Mouse (Mus musculus): ENCODE data around the gene C2cd2. TPM values are rescaled to one million over a fixed set of nuclear protein-coding genes. Genes with fewer than 3 reads are reported as not detected.

C2cd2 gene
- total and polyA plus RNA-seq, 3 experiments = 7.7 to 14.5 (median 11.2) TPM

GRCm38 (mm10) chr16:97877502-97877901 is 84.9 kb downstream of the C2cd2 start (continued):
- TF ChIP-seq USF1 (IDR thresholded peaks at IDR 0.05; ENCODE audit: low read depth, low read length) (no peak), EP300 (IDR thresholded peaks at IDR 0.05; ENCODE audit: low read length) (peak; percentile 92), MAFK (IDR thresholded peaks at IDR 0.05; ENCODE audit: insufficient replicate concordance, low read length) (no peak), POLR2AphosphoS2 (IDR thresholded peaks at IDR 0.05; ENCODE audit: low read depth, low read length) (no peak), ZMIZ1 (IDR thresholded peaks at IDR 0.05; ENCODE audit: low read depth, low read length) (no peak), CHD2 (IDR thresholded peaks at IDR 0.05; ENCODE audit: low read length) (no peak), SMC3 (IDR thresholded peaks at IDR 0.05; ENCODE audit: low read depth, low read length) (no peak), MAX (IDR thresholded peaks at IDR 0.05; ENCODE audit: low read length) (no peak), CHD1 (IDR thresholded peaks at IDR 0.05; ENCODE audit: low read depth, low read length) (no peak), MYC (IDR thresholded peaks at IDR 0.05; ENCODE audit: low read depth, low read length) (peak; percentile 41; the same call in 1 of the 2 replicates), GABPA (IDR thresholded peaks at IDR 0.05; ENCODE audit: insufficient replicate concordance, low read depth, low read length) (no peak), USF2 (conservative IDR thresholded peaks at IDR 0.05; ENCODE audit: low read depth, low read length) (no peak), HCFC1 (IDR thresholded peaks at IDR 0.05; ENCODE audit: low read depth, low read length) (no peak), BHLHE40 (IDR thresholded peaks at IDR 0.05; ENCODE audit: low read depth, low read length) (peak; percentile 52; the same call in 1 of the 2 replicates), JUND (conservative IDR thresholded peaks at IDR 0.05; ENCODE audit: low read depth, low read length) (peak; percentile 87), MAZ (IDR thresholded peaks at IDR 0.05; ENCODE audit: low read depth, low read length) (no peak), NELFE (IDR thresholded peaks at IDR 0.05; ENCODE audit: low read depth, low read length) (no peak), RAD21 (IDR thresholded peaks at IDR 0.05; ENCODE audit: low read depth, low read length) (no peak)

DNA sequence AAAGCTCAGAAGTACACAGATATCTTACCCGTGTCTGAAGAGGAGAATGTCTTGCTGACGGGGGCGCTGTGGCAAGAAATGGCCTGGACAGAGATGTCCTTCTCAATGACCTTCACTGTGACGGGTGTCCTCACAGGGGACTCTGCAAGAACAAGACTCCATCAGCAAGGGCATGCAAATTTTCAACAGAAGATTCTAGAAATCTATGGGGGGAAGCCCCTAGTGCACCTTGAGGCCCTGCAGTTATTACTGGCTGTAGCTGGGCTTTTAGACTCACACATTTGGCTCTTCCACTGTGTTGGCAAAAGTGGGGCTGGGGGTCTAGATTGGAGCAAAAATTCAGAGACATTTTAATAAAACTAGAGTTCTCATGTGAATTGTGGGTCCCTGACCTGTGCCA is 87.3 kb downstream of the C2cd2 start:
- peak; percentile 74 for DNase-seq (ENCODE audit: extremely low read depth)
- peak overlapping the region in 1 of 3 experiments; percentile 14 for H3K4me3 ChIP-seq (replicated peaks in 1 of 3; ENCODE audit: low read depth in 2 of 3, low read length in 2 of 3, poor library complexity in 1 of 3)
- no peaks in the 10 kb centered on the region for H3K79me2 ChIP-seq (replicated peaks; ENCODE audit: control insufficient read depth, extremely low read depth, insufficient read depth, poor library complexity, severe bottlenecking)
- H3K36me3 ChIP-seq (replicated peaks in 1 of 2; ENCODE audit: control insufficient read depth in 1 of 2, insufficient read depth in 1 of 2, low read length in 1 of 2) = peaks cover 0 to 17% of the 10 kb centered on the region in 2 experiments
- H3K27ac ChIP-seq (ENCODE audit: insufficient read depth, low read depth) = no peak overlapping the region
- H3K4me1 ChIP-seq (ENCODE audit: control insufficient read depth in 1 of 2, insufficient read depth in 2 of 2) = peaks cover 32 to 76% of the 10 kb centered on the region in 2 experiments
- H3K27me3 ChIP-seq (replicated peaks) = no peaks in the 10 kb centered on the region
- dilution Hi-C loops (cut with MboI; ENCODE audit: extremely low pct_ligation_motif_present, extremely low pct_unique_long_range_greater_than_20kb, low sequenced_read_pairs) = no loop called here
- H3K4me2 ChIP-seq (ENCODE audit: insufficient read depth, low read depth, poor library complexity, severe bottlenecking) = peak overlapping the region; percentile 89
- no peak overlapping the region for H3K9ac ChIP-seq (ENCODE audit: insufficient read depth, low read depth)
- in situ Hi-C loops (cut with MboI; ENCODE audit: low pct_ligation_motif_present, low pct_unique_long_range_greater_than_20kb, low sequenced_read_pairs) = no loop called here
- peaks cover 4% of the 10 kb centered on the region for H3K9me3 ChIP-seq (replicated peaks; ENCODE audit: low read length)
- TF ChIP-seq CTCF (conservative IDR thresholded peaks at IDR 0.05 in 1 of 2, IDR thresholded peaks at IDR 0.05 in 1 of 2; ENCODE audit: low read depth in 2 of 2, low read length in 2 of 2) = peak in 1 of 2 experiments; percentile 46; a peak in 2 of 4 replicates
- peak; percentile 62 for TF ChIP-seq BHLHE40 (IDR thresholded peaks at IDR 0.05; ENCODE audit: low read depth, low read length)
- TF ChIP-seq TBP (conservative IDR thresholded peaks at IDR 0.05; ENCODE audit: low read depth, low read length) = no peak
- TF ChIP-seq EP300 (IDR thresholded peaks at IDR 0.05; ENCODE audit: low read length) = peak; percentile 80
- no peak for TF ChIP-seq ZKSCAN1 (IDR thresholded peaks at IDR 0.05; ENCODE audit: borderline replicate concordance, low read depth, low read length)
- peak; percentile 71; the same call in 1 of the 2 replicates for TF ChIP-seq MXI1 (IDR thresholded peaks at IDR 0.05; ENCODE audit: low read depth, low read length)
- no peak for TF ChIP-seq JUN (IDR thresholded peaks at IDR 0.05; ENCODE audit: insufficient read depth, low read depth, low read length)
- TF ChIP-seq HCFC1 (IDR thresholded peaks at IDR 0.05; ENCODE audit: low read depth, low read length) = peak; percentile 40; the same call in 1 of the 2 replicates
- TF ChIP-seq MEF2A (IDR thresholded peaks at IDR 0.05; ENCODE audit: borderline replicate concordance, low read depth, low read length) = peak; percentile 81
- TF ChIP-seq JUND (conservative IDR thresholded peaks at IDR 0.05; ENCODE audit: low read depth, low read length) = peak; percentile 51; the same call in 1 of the 2 replicates
- TF ChIP-seq GABPA (IDR thresholded peaks at IDR 0.05; ENCODE audit: insufficient replicate concordance, low read depth, low read length) = no peak
- peak; percentile 86 for TF ChIP-seq IRF4 (IDR thresholded peaks at IDR 0.05; ENCODE audit: low read depth, low read length)
- no peak for TF ChIP-seq ZMIZ1 (IDR thresholded peaks at IDR 0.05; ENCODE audit: low read depth, low read length)
- peak; percentile 95 for TF ChIP-seq CHD1 (IDR thresholded peaks at IDR 0.05; ENCODE audit: low read depth, low read length)
- TF ChIP-seq USF2 (conservative IDR thresholded peaks at IDR 0.05; ENCODE audit: low read depth, low read length) = no peak
- TF ChIP-seq MYC (IDR thresholded peaks at IDR 0.05; ENCODE audit: low read depth, low read length) = peak; percentile 73; the same call in 1 of the 2 replicates
- TF ChIP-seq MAX (IDR thresholded peaks at IDR 0.05; ENCODE audit: low read length) = peak; percentile 57
- 0 out of 2 replicates have a peak, but pooled peaks have one; percentile 36 for TF ChIP-seq KAT2A (IDR thresholded peaks at IDR 0.05; ENCODE audit: insufficient replicate concordance, low read length)
- TF ChIP-seq NELFE (IDR thresholded peaks at IDR 0.05; ENCODE audit: low read depth, low read length) = peak; percentile 25; the same call in 1 of the 2 replicates
- TF ChIP-seq SMC3 (IDR thresholded peaks at IDR 0.05; ENCODE audit: low read depth, low read length) = peak; percentile 26; the same call in 1 of the 2 replicates
- peak; percentile 4 for TF ChIP-seq RAD21 (IDR thresholded peaks at IDR 0.05; ENCODE audit: low read depth, low read length)
- TF ChIP-seq TCF12 (IDR thresholded peaks at IDR 0.05; ENCODE audit: low read depth, low read length) = peak; percentile 70; the same call in 1 of the 2 replicates
- TF ChIP-seq ETS1 (conservative IDR thresholded peaks at IDR 0.05; ENCODE audit: low read depth, low read length) = peak; percentile 72; the same call in 1 of the 2 replicates
- no peak; the same call in 1 of the 2 replicates for TF ChIP-seq POLR2A (IDR thresholded peaks at IDR 0.05; ENCODE audit: low read depth, low read length)
- TF ChIP-seq CHD2 (IDR thresholded peaks at IDR 0.05; ENCODE audit: low read length) = 0 out of 2 replicates have a peak, but pooled peaks have one; percentile 65
- no peak for TF ChIP-seq NRF1 (IDR thresholded peaks at IDR 0.05; ENCODE audit: low read depth, low read length)
- TF ChIP-seq MAFK (IDR thresholded peaks at IDR 0.05; ENCODE audit: insufficient replicate concordance, low read length) = peak; percentile 15; the same call in 1 of the 2 replicates
- TF ChIP-seq SIN3A (IDR thresholded peaks at IDR 0.05; ENCODE audit: low read length) = peak; percentile 61; the same call in 1 of the 2 replicates
- no peak for TF ChIP-seq USF1 (IDR thresholded peaks at IDR 0.05; ENCODE audit: low read depth, low read length)
- TF ChIP-seq ELF1 (IDR thresholded peaks at IDR 0.05; ENCODE audit: low read depth, low read length) = peak; percentile 36; the same call in 1 of the 2 replicates

Data from CH12.LX (cell line).